Mouse (Mus musculus): ENCODE measurements at regions not wholly inside any gene's neighbourhood (a gene's known extent, or its start where the extent isn't known, plus 50 kb on each side); places are given as distances from the start of the nearest gene placed in this dataset.

DNA sequence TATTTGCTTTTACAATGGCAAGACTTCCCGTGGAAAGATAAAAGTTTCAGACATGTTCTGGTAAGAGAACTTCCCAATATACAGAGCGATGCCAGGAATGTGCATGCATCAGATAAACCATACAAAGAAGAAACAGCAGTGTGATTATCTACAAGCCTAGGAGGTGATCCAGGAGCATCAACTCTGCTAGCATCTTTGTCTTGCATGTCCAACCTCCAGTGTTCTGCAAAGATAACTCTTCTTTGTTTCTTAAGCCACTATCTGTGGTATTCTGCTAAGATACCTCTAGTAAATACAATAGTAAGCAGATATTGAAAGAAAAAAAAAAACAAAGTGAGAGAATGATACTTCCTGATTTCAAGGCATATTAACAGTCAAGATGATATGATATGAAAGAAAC, 714.4 kb downstream of the Pdcd6ip start:
- TF ChIP-seq GATA4 (IDR thresholded peaks at IDR 0.05; ENCODE audit: insufficient replicate concordance, low read length): no peak

GRCm38 (mm10) chr9:112992937-112993336, 715.1 kb downstream of the Pdcd6ip start:
- no peak for TF ChIP-seq GATA4 (IDR thresholded peaks at IDR 0.05; ENCODE audit: insufficient replicate concordance, low read length)

DNA sequence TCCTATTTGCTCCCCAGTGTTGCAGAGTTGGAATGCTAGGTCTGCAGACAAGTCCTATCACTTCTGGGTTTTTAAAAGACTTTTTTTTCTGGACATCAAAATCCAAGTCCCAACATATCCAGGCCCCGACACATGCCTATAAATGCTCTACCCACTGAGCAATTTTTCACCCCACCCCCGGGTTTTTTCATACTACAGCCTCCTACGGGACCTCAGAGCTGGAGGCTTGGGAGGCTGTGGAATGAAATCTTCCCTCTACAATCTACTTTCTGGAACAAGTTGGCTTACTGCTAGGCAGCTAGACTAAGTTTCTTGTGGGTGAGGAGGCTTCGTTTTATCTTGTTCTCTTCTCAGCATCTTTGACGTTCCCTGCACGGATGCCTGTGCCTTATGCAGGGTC, 724.7 kb downstream of the Pdcd6ip start:
- TF ChIP-seq GATA4 (IDR thresholded peaks at IDR 0.05; ENCODE audit: insufficient replicate concordance, low read length): no peak

- TF ChIP-seq GATA4 (IDR thresholded peaks at IDR 0.05; ENCODE audit: insufficient replicate concordance, low read length): no peak
Observed at GRCm38 (mm10) chr9:112951567-112951966, 715.8 kb upstream of the Arpp21 start.

DNA sequence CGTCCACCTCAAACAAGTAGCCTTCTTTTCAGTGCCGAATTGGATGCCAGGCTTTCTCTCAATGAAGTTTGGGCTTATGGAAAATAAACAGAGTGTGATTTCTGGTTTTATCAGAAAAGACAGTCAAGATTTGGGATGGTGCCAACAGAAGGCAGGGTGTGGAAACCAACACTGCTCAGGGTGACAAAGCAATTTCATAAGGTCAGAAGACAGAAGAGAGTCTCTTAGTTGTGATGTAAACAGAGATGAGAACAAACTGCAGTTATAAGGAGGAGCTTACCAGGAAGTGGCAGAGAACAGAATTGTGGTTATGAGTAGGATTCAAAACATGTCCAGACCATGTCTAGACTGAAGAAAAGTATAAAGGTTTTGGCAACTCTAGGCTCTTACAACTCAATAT, 714.3 kb upstream of the Arpp21 start:
- no peak for TF ChIP-seq GATA4 (IDR thresholded peaks at IDR 0.05; ENCODE audit: insufficient replicate concordance, low read length)

- TF ChIP-seq GATA4 (IDR thresholded peaks at IDR 0.05; ENCODE audit: insufficient replicate concordance, low read length): no peak
Observed at GRCm38 (mm10) chr9:112938781-112939180, 703.0 kb upstream of the Arpp21 start.

- no peak for TF ChIP-seq GATA4 (IDR thresholded peaks at IDR 0.05; ENCODE audit: insufficient replicate concordance, low read length)
Observed at GRCm38 (mm10) chr9:112909311-112910101, 673.8 kb upstream of the Arpp21 start.

DNA sequence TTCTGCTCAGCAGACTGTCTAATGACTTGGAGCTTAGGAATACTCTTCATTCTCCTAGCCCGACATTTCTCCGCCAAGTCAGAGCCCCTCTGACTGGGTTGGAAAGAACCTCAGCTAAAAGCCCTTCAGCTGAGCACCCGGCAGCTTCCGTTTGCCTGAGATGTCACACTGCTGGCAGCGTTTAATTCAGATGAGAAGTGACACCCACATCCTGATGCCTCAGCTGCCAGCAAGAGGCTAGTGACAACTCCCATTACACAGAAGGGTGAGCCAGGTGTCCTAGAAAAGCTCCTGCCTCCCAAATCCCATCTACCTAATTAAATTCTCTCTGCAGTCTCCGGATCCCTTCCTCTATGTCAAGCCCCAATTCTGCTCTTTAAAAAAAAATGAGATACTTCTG, 670.2 kb upstream of the Arpp21 start:
- TF ChIP-seq GATA4 (IDR thresholded peaks at IDR 0.05; ENCODE audit: insufficient replicate concordance, low read length): no peak

DNA sequence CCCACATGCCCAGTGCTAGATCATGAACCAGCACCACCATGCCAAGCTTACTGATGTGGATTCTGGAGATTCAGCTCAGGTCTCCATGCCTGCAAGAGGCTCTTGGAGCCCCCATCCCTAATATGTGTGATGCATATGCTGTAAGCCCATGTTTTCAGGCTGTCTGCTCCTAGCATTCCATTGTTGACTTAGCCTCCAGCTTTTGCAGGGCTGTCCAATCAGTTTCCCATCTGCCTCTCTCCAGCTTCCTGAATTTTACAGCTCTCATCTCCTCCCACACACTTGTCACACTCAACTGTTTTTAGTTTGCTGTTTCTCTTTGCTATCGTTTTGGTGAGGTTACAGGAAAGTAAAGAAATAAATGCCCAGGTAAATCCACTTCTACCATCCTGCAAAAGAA, 629.2 kb upstream of the Arpp21 start:
- TF ChIP-seq GATA4 (IDR thresholded peaks at IDR 0.05; ENCODE audit: insufficient replicate concordance, low read length): no peak

DNA sequence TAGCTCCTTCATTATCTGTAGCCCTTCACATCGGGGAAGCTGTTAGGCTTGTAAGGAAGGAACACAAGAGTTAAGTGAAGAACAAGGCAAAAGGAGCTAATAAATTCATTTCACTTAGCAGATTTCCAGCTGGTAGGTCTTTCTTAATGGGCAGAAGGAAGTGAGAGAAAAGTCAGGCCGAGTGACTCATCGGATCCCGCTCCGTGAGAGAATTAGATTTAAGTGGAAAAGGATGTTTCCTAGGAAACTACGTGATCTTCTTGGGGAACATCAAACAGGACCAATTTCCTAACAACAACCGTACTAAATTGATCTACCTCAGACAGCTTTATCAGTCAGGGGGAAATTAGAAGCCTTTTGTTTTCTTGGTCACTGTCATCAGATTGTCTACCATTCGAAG, 625.4 kb upstream of the Arpp21 start:
- TF ChIP-seq GATA4 (IDR thresholded peaks at IDR 0.05; ENCODE audit: insufficient replicate concordance, low read length): no peak

- TF ChIP-seq GATA4 (IDR thresholded peaks at IDR 0.05; ENCODE audit: insufficient replicate concordance, low read length): no peak
Observed at GRCm38 (mm10) chr9:112860307-112860893, 624.7 kb upstream of the Arpp21 start.

GRCm38 (mm10) chr9:112841473-112841872, 605.7 kb upstream of the Arpp21 start:
- no peak for TF ChIP-seq GATA4 (IDR thresholded peaks at IDR 0.05; ENCODE audit: insufficient replicate concordance, low read length)

DNA sequence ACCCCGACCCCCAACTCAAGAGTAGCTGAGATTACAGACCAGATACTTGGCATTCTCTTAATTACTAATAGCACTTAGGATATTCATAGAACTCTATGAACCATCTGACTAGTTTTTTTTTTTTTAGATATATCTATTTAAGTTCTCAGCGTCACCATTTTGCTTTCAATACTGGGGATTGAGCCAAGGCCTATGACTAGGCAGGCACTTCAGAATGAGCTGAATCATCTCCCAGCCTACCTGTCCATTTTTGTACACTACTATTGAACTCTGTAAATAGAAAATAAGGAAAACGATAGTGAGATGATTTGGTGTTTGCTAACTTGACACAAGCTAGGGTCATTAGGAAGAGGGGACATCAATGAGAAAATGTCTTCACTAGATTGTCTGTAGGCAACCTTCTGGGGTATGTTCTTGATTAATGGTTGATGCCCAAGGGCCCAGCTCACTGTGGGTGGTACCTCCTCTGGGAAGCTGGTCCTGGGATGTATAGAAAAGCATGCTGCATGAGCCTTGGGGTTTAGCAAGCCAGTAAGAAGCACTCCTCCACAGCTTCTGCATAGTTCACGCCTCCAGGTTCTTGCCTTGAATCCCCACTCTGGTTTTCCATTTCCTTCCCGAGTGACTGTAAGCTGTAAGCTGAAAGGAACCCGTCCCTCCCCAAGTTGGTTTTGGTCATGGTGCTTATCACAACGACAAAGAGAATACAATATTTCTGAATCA, 603.5 kb upstream of the Arpp21 start:
- TF ChIP-seq GATA4 (IDR thresholded peaks at IDR 0.05; ENCODE audit: insufficient replicate concordance, low read length): no peak

GRCm38 (mm10) chr9:112837563-112837962, 601.8 kb upstream of the Arpp21 start:
- TF ChIP-seq GATA4 (IDR thresholded peaks at IDR 0.05; ENCODE audit: insufficient replicate concordance, low read length): no peak

GRCm38 (mm10) chr9:112834441-112835245, 598.9 kb upstream of the Arpp21 start:
- TF ChIP-seq GATA4 (IDR thresholded peaks at IDR 0.05; ENCODE audit: insufficient replicate concordance, low read length): no peak

Measured in liver, adult (tissue).